Mouse (Mus musculus) neural tube, embryonic 10.5 days (tissue): Measurements from ENCODE around the gene Disc1.

Experiments
- DNase-seq: peaks from one replicate; pipeline ENCODE4 v3.0.0-alpha.2; 2017; ENCODE audit warnings: low spot score; ENCODE audit errors: extremely low spot score

Disc1 gene

DNA sequence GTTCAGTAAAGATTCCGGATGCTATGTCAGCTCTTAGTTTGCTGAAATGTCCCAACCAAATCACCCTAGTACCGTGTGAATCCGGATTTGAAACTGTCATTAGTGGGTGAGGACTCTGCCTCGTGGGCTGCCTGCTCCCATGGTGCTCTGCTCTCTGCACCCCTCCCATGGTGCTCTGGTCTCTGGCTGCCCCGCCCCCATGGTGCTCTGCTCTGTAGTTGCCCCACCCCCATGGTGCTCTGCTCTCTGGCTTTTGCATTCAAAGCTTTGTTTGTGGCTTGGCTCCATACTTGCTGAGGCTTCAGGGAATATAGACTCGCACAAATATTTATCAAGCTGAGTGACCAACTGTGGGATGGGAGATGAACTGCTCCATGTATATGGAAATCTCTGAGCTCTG lies 123.1 kb downstream of the Disc1 start:
- DNase-seq: no peak

DNA sequence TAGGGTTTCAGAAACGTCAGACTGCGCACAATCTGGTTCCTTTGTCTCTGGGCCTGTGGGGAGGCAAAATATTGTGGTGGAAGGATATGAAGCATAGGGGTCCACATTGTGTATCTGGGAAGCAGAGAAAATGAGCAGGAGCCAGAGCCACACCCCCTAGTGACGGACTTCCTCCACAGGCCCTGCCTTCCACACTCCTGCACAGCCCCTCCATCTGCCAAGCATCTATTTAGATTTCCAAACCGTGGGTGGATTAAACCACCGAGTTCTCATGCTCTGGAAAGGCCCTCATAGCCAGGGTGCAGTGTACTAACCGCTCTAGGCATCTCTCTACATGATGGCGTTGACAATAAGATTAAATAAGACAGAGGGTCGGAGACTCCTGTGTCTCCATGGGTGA lies 124.0 kb downstream of the Disc1 start:
- no peak for DNase-seq

DNA sequence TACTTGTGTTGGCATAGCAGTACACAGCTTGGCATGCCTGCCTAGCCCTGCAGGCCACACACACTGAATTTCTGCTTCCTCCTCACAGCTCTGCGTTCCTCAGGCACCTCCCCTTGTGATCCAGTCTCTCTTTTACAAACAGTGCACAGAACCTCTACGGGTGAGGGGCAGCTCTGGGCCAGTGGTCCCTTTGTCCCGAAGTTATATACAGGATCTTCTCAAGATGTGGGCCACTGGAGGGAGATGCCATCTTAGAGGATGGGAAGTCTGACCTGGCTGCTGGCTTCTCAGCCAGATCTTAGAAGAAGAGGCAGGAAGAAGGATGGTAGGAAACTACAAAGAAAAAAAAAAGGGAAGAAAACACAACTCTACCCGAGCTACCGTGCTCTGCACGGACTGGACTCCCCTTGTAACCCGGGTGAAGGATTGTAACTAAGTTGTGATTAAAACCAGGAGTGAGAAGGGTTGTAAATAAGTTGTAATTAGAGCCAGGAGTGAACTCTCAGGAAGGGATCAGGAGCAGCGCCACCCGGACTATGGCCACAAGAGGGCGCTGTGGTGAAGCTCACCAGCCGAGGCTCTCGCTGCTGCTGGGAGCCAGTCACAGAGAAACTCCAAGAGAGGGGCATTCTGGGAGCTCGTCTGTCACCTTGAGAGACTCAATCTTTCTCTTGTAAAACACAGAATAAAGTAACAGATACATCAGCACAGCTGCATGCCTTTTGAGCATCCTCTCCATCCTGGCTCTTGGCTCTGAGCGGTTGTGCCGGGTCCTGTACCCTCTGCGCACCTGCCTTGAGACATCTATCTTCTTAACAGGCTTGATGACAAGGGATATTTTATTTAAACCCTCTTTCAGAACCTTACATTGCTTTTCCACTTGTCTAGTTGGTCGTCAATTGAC lies 129.8 kb downstream of the Disc1 start:
- DNase-seq: peak; percentile 88

DNA sequence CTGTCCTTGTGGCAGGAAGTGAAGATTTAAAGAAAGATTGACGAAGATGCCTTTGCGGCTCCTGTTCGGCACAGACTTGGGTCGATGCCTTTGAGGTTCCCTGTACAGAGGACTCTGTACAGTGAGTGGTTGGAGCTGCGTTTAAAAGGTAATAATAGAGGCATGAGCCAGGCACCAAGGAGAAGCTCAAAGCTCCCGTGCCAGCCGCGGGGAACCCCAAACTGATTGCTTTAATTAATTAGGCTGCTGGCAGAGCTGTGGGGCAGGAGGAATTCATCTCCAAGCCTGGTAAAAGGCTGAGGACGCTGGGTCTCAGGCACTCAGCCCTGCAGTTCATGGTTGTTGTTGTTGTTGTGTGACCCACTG lies 130.4 kb downstream of the Disc1 start:
- no peak for DNase-seq

DNA sequence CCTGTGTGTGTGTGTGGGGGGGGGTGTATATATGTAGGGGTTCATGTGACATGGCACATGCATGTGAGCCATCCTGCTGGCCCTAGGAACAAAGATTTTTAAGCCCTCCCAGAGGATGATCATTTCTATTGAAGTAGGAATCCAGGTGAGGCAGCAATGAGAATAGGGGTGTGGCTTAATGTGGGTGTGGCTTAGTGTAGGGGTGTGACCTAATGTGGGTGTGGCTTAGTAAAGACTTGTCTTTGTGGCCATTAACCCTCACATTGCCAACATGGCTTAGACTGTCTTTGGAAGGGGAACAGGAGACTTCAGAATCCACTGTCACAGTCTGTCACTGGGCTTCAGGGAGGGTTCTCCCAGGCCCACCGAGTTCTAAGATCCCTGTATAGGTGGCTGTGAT lies 130.9 kb downstream of the Disc1 start:
- DNase-seq: no peak

DNA sequence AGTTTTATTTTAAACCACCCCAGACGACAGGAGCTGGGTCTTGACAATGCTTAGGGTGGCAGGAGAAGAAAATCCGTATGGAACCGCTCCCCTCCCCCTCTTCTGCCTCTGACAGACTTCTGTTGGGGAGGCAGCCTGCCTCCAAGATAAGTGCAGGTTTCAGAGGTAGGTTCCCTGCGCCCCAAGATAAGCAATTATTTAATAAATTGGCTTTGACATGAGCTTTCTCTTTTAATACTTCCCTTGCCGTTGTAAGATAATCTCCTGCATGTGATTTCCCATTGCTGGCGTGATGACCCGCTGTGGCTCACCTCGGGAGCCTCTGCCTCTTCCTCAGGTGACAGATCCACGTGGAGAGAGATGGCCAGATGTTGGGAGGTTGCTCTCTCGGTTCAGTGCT lies 133.0 kb downstream of the Disc1 start:
- no peak for DNase-seq

DNA sequence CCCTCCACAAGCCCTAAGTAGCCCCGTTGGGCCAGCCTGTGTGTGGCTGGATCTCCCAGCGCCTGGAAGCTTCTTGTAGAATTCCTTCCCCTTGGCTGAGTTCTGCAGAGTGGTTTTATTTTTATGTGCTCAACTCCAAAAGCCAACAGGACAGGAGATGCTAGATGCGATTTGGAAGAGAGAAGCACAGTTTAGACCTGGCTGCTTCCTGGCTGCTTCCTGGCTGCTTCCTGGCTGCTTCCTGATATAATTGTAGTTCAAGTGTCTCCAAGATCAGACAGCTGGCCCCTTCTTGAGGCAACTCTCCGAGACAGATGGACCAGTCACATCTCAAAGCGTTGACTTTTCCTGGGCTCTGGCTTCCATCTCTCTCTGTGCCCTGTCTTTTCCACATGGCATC lies 139.7 kb downstream of the Disc1 start:
- no peak for DNase-seq

DNA sequence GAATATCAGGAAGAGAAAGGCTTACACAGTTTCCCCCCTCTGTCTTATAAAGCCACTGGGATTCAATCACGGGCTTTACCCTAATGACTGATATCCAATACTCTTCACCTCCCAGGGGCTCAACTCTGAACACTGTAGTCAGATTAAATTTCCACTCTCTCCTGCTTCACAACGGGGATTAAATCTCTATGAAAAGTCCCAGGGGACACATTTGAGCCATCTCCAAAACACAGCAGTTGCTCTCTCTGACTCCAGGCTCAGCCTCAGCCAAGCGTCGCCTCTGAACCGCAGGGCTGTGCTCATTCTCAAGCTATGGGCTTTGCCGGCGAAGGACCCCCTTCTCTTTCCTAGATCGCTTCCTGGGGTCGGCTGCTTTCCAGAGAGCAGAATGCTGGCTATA lies 141.1 kb downstream of the Disc1 start:
- DNase-seq: no peak

DNA sequence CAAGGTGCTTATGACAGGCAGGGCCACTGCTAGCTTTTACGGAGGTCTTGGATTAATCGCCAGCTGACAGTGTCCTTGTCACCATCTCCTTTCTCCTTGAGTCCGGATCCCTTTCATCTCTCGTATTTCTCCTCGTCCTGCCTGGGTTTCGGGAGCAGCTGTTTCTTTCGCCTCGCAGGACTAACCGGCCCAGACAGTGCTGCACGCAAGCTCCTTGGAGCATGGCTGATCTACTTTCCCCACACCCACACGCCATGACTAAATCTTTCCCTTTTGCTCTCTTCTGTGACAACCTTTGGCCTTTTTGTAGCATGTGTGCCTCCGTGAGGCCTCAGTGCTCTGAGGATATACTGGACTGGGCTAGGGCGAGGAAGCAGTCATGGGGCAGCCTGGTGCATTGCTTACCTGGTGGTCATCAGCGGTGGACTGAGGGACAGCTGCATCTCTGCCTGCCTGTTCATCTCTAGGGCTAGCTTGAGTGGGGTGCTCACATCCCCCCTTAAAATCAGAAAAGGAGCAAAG lies 142.6 kb downstream of the Disc1 start:
- no peak for DNase-seq

DNA sequence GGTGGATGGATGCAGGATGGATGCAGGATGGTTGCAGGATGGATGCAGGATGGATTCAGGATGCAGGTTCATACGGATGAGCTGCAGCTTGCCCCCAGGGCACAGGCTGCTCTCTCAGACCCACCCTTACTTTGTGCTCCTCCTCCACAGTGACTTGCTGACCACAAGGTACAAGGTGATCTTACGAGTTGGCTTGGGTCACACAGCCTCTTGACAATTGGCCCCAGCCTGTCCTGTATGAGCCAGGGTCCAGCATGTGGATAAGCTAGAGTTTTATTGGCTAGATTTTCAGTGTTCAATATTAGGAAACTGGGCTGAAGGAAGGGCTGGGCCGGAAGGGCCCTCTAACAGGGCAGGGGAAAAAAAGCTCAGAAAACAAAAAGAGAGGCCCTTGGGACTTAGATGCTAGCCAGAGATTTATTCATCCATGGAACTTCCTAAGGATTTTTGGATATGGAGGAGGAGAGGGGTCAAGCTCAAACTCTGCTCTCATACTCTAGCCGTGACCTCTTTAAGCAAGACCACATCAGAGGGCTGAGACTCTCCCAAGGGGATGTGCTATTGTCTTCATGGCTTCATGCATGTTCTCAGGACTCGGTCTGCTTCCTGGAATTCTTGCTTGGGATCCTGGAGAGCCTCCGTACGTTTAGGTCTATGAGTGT lies 143.5 kb downstream of the Disc1 start:
- DNase-seq: no peak

DNA sequence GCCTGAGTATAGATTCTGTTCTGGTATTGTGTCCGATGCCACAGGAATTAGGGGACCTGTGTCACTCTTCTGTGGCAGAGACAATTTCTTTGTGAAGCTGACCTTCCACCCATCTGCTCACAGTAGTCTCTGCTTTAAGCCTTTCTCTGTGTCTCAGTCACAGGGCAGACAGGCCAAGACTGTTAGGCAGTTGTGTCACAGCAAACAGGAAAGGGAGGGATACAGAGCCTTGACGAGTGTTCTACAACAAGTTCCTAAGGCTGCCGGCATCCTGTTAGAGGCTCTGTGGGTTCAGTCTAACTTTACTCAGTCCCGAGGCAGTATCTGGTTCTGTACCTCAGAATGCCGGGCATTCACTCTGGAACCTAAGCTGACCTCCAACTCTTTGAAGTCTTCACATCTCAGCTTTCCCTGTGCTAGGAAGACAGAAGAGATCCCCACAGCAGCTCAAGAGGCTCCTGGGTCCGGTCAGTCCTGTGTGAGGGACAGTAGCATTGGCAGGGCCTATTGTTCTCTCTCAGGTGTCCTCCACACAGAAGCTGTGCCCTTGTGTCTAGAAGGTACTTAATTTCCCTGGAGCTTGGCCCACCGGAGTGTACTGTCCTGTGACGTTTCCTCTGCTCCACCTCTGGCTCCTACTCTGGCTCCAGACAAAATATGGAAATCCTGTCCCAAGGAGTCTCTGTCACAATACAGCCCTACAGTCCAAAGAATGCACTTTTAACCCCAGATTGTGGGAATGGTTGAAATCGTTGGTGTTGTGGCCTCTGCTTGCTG lies 144.6 kb downstream of the Disc1 start:
- no peak for DNase-seq

DNA sequence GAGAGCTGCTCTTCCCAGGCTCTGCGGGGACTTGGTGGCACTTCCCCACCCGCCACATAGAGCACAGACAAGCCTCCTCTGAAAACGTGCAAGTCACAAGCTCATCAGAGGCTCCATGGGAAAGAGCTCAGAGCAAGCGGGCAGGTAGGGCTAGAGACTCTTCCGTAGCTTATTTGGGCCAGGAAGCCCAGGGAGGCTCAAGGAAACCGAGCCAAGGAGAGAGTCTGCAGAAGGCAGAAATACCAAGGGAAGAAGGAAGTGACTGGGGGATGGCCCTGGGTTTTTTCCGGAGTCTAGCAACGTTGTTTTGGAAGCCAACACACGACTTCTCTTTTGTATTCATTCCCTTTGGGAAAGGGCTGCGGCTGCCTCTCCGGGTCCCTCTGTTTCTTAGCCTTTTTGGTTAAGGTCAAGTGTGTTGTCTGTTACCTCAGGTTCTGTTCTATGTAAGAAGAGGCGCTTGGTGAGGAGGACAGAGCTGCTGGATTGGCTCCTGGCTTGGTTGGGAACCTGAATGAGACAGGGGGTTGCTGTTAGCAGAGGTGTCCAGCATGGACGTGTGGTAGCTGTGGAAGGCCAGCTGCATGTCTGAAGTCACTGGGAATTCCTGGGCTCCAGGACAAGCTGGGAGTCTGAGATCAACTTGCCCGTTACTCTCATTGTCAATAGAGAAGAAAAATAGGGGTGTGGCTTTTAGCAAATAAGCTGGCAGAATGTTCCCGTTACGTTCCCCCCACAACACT lies 145.4 kb downstream of the Disc1 start:
- no peak for DNase-seq

DNA sequence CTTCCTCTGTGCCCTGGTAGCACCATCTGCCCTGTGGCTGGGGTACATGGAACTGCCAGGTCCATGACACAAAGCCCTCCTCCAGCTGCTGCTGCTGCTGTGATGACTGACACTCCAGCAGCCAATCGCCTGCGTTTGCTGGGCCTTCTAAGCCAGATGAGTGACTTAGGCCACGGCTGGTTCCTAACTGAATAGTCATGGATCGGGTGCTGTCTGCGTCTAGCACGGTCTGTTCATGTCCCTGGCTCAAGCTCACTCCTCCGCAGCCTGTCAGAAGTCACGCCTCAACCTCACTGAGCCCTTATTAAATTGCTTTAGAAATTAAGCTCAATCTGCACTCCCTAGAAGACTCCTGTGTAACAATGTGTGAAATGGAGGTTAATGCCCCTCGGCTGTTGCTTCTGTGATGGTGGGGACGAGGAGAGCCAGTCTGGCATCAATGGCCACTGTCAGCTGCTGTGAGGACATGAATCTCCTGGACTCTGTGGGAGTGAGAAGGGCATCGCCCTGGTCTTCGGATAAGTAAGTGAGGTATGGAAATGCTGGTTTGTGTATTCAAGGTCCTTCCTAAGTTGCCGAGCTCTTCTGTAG lies 146.4 kb downstream of the Disc1 start:
- DNase-seq: no peak

DNA sequence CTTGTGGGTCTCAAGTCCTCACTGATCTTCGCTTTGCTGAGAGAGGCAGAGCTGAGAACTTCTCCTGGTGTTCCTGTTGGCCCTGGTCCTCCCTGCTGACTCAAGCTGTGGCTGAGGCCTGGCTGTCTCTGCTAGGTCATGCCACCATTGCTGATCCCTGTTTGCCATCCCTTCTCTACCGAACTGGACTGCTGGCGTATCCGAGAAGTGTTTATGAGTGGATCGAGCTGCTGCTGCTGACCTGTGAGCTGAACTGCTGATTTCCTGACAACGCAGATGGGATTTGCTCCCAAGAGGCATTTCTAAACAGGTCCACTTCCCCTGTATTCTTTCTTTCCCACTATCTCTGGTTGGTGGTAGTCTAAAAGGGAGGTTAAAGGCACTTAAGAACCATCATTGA lies 147.7 kb downstream of the Disc1 start:
- no peak for DNase-seq

DNA sequence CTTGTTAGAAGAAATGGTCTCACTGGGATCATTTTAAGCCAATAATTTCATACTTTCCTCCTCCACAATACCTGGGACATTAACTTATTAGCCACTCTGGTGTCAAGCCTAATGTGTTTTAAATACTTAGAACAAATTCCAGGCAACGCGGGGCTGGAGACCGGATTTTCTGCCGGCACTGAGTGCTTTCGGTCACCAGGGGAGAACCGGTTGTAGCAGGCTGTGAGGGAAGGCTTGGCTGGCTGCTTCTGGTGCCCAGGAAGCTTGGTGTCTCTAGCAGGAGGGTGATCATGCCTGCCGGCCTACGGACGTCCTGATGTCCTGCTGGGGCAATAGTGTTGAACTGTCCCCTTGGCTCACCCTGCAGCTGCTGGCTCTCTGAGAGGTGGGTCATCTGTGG lies 149.0 kb downstream of the Disc1 start:
- no peak for DNase-seq

DNA sequence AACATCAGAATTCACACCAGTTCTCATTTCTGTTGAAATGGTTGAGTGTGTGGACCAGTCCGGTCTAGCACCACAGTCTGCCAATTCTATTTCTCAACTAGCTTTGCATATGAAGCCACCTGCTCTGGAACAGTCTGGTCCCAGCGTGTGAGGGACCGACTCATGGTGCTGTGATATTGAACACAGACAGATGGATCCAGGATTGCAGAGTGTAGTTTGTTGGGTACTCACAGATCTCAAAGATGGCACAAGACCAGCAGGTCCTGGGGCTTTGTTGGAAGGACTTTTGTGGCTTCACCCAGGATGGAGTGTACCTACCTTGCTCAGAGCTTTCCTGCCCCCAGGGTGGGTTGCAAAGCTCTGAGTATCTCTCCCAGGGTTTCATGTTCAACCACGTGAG lies 151.6 kb downstream of the Disc1 start:
- no peak for DNase-seq

DNA sequence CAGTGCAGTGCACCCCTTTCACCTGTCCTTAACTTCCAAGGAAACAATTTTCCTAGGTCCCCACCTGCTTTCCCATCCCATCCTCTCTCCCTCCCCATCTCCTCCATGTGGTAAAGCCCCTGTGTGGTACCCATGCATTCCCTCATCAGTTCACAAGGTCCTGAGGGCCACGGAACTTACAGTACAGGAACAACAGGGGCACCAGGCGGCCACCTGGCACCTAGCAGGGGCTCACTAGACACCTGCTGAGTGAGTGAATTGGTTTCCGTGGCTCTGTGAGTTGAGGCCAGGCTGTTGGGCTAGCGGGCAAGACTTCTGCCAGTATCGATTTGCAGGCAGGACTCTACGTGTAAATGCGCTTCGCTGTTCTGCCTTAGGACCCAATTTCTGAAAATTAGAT lies 152.4 kb downstream of the Disc1 start:
- no peak for DNase-seq

DNA sequence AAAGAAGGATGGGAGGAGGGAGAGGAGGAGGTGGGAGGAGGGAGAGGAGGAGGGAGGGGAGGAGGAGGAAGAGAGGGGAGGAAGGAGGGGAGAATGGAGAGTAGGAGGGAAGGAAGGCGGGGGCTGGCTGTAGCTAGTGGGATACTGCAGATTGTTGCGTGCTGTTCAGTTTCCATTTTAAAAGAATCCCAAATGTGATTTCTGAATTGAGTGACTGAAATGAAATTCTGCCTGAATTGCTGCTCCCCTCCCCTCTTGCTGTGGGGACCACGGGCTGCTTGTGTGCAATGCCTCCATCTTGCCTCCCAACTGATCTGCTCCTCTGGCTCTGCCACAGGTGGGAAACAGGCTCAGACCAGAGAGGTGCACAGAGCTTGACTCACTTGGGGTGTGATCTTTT lies 153.0 kb downstream of the Disc1 start:
- DNase-seq: no peak

DNA sequence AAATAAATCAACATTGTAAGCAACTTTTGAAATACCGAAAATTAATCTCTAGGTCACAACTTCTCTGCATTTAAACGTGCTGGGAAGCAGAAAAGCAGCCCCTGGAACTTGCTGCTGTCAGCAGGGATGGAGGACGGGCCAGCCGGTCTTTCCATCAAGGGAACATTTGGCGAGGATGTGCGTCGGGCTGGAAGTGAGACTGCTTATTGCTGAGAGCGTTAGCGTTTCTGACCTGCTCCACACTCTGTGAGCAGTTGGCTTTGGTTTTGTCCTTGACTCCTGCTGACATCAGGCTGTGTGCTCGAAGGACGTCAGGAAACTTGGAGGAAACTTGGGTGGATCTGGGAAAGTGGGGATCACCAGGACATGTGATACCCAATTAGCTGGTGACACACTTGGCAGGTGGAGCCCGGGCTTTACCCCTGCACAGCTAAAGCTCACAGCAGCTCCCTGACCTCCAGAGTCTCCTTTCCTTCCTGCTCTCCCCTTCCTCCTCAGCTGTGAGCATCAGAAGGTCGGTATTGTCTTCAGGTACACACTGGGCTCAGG lies 158.7 kb downstream of the Disc1 start:
- DNase-seq: no peak

DNA sequence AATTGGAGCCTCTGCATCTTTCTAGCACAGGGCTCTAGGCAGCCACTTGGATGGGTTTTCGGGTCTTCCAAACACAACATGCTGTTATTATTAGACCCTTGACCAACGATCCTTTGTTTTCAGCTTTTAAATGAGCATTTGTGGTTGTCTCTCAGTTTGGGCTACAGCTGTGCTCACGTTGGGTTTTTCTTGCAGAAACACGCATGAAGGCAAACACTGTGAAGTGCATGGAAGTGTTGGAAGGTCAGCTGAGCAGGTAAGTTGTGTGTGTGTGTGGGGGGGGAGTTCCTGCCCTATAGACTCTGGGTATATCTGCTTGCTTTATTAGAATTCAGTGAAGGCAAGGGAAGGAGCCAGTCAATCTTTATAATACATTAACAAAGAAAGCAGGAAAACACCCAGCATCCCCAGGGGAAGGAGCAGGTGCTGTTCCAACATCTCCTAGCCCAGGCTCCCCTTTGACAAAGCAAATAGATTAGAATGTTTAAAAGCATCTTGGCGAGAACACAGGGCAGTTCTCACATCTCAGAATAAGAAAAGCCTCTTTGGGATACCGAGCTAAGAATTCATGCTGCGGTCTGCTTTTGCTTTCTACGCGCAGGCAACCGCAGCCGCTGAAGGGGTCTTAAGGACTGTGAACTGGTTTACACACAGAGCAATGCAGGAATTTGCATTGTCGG lies 164.0 kb downstream of the Disc1 start:
- DNase-seq: no peak
